Mouse (Mus musculus): ENCODE results near the gene Rxra. TPM values are rescaled to one million over a fixed set of nuclear protein-coding genes. Genes with fewer than 3 reads are reported as not detected.

Gene Rxra
- total and polyA plus RNA-seq, 2 experiments from 2014 or later, result 2.1 to 19.3 TPM

DNA sequence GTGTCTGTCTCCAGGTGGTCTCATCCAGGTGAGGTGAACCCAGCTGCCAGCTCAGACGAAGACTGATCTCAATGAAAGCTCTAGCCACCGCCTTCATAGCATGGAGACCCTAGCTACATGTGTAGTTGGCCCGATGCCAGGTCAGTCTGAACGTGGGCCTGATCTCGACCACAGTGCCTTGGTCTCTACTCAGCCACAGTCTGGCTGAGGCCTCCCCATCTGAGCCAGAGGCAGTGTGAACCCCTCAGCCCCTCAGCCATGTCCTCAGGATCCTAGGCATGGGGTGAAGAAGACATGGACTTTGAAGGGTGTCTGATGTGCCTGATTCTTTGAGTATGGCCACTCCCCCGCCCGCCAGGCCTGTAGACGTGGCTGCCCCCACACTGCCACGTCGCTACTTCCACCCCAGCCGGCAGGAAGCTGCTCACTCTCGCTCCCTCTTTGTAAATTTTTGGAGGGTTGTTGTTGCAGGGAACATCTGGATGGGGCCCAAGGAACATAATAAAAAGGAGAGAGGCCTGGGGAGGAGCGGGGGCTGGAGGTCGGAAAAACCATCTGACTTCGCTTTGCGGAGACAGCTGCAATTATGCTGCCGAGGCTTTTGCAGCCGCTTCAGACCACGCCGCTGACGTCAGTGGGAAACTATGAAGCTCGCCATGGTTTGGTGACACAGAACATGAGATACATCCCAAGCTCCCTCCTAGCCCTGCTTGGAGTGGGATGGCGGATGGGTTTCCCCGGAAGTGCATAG lies 97.9 kb downstream of the Rxra start:
- no peak for ATAC-seq
- Histone ChIP-seq H3K4me2 (ENCODE audit: low read depth) (no peak overlapping the region), H3K36me3 (ENCODE audit: insufficient read depth) (no peaks in the 10 kb centered on the region), H3K4me3 (ENCODE audit: low read depth, low read length) (no peak overlapping the region), H3K27ac (ENCODE audit: low read depth, low read length) (no peak overlapping the region; the same call in 1 of the 2 replicates), H3K4me1 (ENCODE audit: insufficient read depth) (no peaks in the 10 kb centered on the region), H3K27me3 (ENCODE audit: insufficient read depth, low read length) (no peaks in the 10 kb centered on the region), H3K9me3 (ENCODE audit: low read length) (no peaks in the 10 kb centered on the region), H3K9ac (no peak overlapping the region)
- WGBS, result 68% methylated on average over 24 of the region's 24 CpGs
- DNase-seq, result no peak
- no peak for TF ChIP-seq CTCF (IDR thresholded peaks at IDR 0.05; ENCODE audit: low read depth)

DNA sequence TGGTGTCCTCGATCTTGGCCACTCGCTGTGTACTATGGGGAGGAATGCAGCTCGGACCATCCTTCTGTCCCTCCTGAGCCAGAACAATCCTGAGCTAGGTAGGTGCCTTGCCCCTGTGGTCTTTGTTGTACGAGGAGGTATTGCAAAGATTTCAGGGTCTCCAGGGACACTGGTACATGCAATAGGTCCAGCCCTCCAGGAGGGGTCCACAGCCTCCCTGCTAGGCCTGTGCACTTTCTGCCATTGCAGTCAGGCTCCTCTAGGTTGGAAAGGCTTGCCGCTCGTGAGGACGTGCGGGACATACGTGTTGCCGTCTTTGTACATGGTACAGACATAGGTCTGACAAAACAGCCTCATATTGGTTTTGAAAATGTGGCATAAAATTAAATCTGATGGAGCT lies 98.8 kb downstream of the Rxra start:
- Histone ChIP-seq H3K27ac (ENCODE audit: low read depth, low read length) (no peak overlapping the region), H3K4me1 (ENCODE audit: insufficient read depth) (no peaks in the 10 kb centered on the region), H3K27me3 (ENCODE audit: insufficient read depth, low read length) (no peaks in the 10 kb centered on the region), H3K36me3 (ENCODE audit: insufficient read depth) (no peaks in the 10 kb centered on the region), H3K9me3 (ENCODE audit: low read length) (no peaks in the 10 kb centered on the region), H3K4me2 (ENCODE audit: low read depth) (no peak overlapping the region), H3K4me3 (ENCODE audit: low read depth, low read length) (no peak overlapping the region), H3K9ac (no peak overlapping the region)
- no peak for ATAC-seq
- DNase-seq, result no peak
- 90% methylated on average over 10 of the region's 10 CpGs for WGBS
- TF ChIP-seq CTCF (IDR thresholded peaks at IDR 0.05; ENCODE audit: low read depth), result no peak

DNA sequence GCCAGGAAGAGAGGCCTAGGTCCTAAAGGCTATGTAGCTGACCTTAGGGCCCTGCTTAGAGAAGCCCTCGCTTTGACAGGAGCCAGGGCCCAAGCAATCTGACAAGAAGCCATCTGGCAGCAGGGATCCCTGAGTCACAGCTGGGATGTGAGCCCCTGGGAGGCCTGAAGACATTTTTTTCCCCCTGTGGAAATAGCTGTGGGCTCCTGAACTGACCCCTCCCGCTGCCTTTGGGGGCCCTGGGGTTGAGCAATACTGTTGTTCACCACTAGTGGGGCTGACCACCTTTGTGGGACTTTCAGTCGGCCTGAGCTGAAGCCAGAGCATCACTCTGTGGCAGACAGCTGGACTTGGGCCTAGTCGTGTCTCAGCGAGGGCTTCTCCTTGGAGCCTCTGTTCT lies 99.4 kb downstream of the Rxra start:
- Histone ChIP-seq H3K4me1 (ENCODE audit: insufficient read depth) (no peaks in the 10 kb centered on the region), H3K9me3 (ENCODE audit: low read length) (no peaks in the 10 kb centered on the region), H3K9ac (no peak overlapping the region), H3K27ac (ENCODE audit: low read depth, low read length) (no peak overlapping the region), H3K36me3 (ENCODE audit: insufficient read depth) (no peaks in the 10 kb centered on the region), H3K27me3 (ENCODE audit: insufficient read depth, low read length) (no peaks in the 10 kb centered on the region), H3K4me2 (ENCODE audit: low read depth) (no peak overlapping the region), H3K4me3 (ENCODE audit: low read depth, low read length) (no peak overlapping the region)
- WGBS, result 58% methylated on average over 5 of the region's 5 CpGs
- no peak for ATAC-seq
- peak; percentile 21; the same call in 1 of the 2 replicates for TF ChIP-seq CTCF (IDR thresholded peaks at IDR 0.05; ENCODE audit: low read depth)
- no peak for DNase-seq

DNA sequence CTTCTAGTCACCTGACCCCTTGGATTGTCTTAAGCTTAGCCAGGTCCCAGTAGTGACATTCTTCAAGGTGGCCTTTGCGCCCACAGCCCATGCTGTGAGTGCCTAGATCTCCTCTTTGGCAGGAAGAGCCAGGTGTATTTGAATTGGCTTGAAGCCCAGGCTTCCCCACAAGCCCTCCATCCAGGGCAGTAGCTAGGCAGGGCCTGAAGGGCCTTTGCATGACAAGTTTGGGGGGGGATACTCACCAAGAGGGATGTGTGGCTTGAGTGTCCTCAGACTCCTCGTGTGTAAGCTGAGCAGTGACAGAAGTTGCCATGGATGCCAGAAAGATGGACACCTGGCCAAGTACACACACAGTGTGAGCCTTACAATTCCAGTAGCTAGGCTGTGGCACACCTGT lies 101.5 kb downstream of the Rxra start:
- no peak for ATAC-seq
- H3K27me3 ChIP-seq (ENCODE audit: insufficient read depth, low read length), result no peaks in the 10 kb centered on the region
- no peak overlapping the region for H3K4me2 ChIP-seq (ENCODE audit: low read depth)
- no peak for TF ChIP-seq CTCF (IDR thresholded peaks at IDR 0.05; ENCODE audit: low read depth)
- H3K9ac ChIP-seq, result no peak overlapping the region
- H3K4me3 ChIP-seq (ENCODE audit: low read depth, low read length), result no peak overlapping the region
- H3K9me3 ChIP-seq (ENCODE audit: low read length), result no peaks in the 10 kb centered on the region
- no peaks in the 10 kb centered on the region for H3K4me1 ChIP-seq (ENCODE audit: insufficient read depth)
- no peak overlapping the region for H3K27ac ChIP-seq (ENCODE audit: low read depth, low read length)
- 70% methylated on average over 2 of the region's 2 CpGs for WGBS
- no peak for DNase-seq
- H3K36me3 ChIP-seq (ENCODE audit: insufficient read depth), result no peaks in the 10 kb centered on the region

DNA sequence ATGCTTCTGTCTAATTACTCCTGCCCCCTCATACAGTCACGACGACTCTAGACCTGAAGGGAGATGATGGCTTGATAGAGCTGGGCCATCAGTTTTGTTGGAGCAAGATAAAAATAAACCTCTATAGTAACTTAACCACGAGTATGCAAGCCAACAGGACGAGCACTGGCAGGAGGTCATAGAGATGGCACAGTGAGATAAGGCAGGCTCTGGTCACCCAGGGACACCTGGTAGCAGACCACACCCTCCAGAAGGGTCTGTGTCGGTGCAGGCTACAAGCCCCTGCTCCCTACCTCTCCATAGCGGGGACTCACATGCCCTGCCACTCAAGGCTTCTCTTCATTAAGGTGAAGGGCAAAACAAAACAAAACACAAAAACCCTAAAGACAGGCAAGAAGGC lies 102.0 kb downstream of the Rxra start:
- Histone ChIP-seq H3K9ac (no peak overlapping the region), H3K36me3 (ENCODE audit: insufficient read depth) (no peaks in the 10 kb centered on the region), H3K4me3 (ENCODE audit: low read depth, low read length) (no peak overlapping the region), H3K9me3 (ENCODE audit: low read length) (no peaks in the 10 kb centered on the region), H3K27me3 (ENCODE audit: insufficient read depth, low read length) (no peaks in the 10 kb centered on the region), H3K4me2 (ENCODE audit: low read depth) (no peak overlapping the region), H3K4me1 (ENCODE audit: insufficient read depth) (no peaks in the 10 kb centered on the region), H3K27ac (ENCODE audit: low read depth, low read length) (no peak overlapping the region)
- DNase-seq (no peak), ATAC-seq (no peak)
- TF ChIP-seq CTCF (IDR thresholded peaks at IDR 0.05; ENCODE audit: low read depth), result no peak
- WGBS, result 87% methylated on average over 6 of the region's 6 CpGs

DNA sequence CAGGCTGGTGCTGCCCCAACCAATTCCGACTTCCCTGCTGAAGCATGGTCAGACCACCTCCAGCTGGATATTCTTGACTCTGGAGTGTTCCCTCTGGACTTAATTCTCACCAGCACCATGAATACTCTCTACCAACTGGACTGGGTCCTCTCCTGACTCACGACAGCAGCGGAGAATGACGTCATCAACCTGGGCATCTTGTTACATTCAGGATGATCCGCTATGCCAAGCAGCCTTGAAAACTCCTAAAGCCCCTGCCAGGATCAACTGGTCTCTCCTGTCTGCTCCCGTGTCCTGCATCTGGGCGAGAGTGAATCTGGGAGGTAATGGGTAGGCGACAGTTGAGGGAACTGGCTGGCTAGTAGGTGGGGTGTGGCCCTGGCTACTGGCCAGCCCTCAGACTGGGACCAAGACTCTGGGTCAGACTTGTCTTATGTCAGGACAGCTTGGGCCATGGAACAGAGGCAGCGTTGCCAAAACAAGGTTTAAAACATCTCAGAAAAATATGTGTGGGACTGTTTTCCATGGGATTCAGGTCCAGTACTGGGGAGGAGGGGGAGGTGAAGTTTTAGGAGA lies 103.1 kb downstream of the Rxra start:
- H3K27ac ChIP-seq (ENCODE audit: low read depth, low read length), result no peak overlapping the region
- H3K4me3 ChIP-seq (ENCODE audit: low read depth, low read length), result no peak overlapping the region
- WGBS, result 75% methylated on average over 9 of the region's 9 CpGs
- ATAC-seq (no peak), DNase-seq (no peak)
- no peaks in the 10 kb centered on the region for H3K27me3 ChIP-seq (ENCODE audit: insufficient read depth, low read length)
- H3K36me3 ChIP-seq (ENCODE audit: insufficient read depth), result no peaks in the 10 kb centered on the region
- no peak overlapping the region for H3K4me2 ChIP-seq (ENCODE audit: low read depth)
- no peaks in the 10 kb centered on the region for H3K4me1 ChIP-seq (ENCODE audit: insufficient read depth)
- no peaks in the 10 kb centered on the region for H3K9me3 ChIP-seq (ENCODE audit: low read length)
- no peak for TF ChIP-seq CTCF (IDR thresholded peaks at IDR 0.05; ENCODE audit: low read depth)
- no peak overlapping the region for H3K9ac ChIP-seq

DNA sequence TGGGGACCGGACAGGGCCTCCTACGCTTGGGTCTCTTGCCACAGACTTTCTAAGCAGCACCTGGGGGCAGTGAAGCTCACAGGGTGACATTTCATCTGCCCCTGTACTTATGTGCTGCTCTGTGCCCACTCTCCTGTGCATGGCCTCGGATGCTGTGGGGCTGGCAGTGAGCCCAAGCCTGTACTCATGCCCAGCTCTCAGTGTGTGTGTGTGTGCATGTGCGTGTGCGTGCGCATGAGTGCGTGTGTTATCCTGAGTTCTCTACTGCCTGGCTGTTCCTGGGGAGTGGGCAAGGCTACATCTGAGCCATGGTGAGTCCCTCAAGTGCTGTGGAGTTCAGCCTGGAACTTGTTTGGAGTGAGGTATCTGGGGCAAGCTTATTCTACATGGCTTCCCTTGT lies 103.9 kb downstream of the Rxra start:
- ATAC-seq (no peak), DNase-seq (no peak)
- Histone ChIP-seq H3K9ac (no peak overlapping the region), H3K36me3 (ENCODE audit: insufficient read depth) (no peaks in the 10 kb centered on the region), H3K4me2 (ENCODE audit: low read depth) (no peak overlapping the region), H3K27ac (ENCODE audit: low read depth, low read length) (no peak overlapping the region), H3K9me3 (ENCODE audit: low read length) (no peaks in the 10 kb centered on the region), H3K4me1 (ENCODE audit: insufficient read depth) (no peaks in the 10 kb centered on the region), H3K27me3 (ENCODE audit: insufficient read depth, low read length) (no peaks in the 10 kb centered on the region), H3K4me3 (ENCODE audit: low read depth, low read length) (no peak overlapping the region)
- WGBS, result 77% methylated on average over 7 of the region's 7 CpGs
- no peak for TF ChIP-seq CTCF (IDR thresholded peaks at IDR 0.05; ENCODE audit: low read depth)

All from forebrain, postnatal 0 days (tissue).